Mouse (Mus musculus) heart, embryonic 11.5 days (tissue): ENCODE data around the gene Cox19. TPM values are rescaled to one million over a fixed set of nuclear protein-coding genes. Genes with fewer than 3 reads are reported as not detected.
A peak's percentile ranks its signal among the peaks of the same experiment; 100 is the strongest.

Source experiments
- ATAC-seq: fragments of 200-750 bp; cut with Nextera tagmentation; replicated peaks from 2 replicates; pipeline ENCODE4 v1.8.0; 2017; ENCODE audit warnings: moderate library complexity; ENCODE audit not compliant: insufficient number of reproducible peaks, low FRiP score, low TSS enrichment
- H3K27ac ChIP-seq: fragments of 300-500 bp; sonication (generic); 2 replicates; pipeline ENCODE4 v1.5.1; 2014; ENCODE audit warnings: mild to moderate bottlenecking, low read depth, low read length
- H3K27me3 ChIP-seq: fragments of 300-500 bp; sonication (generic); 2 replicates; pipeline ENCODE4 v1.6.1; 2014; ENCODE audit warnings: mild to moderate bottlenecking, low read length, mixed read lengths; ENCODE audit not compliant: control insufficient read depth, insufficient read depth
- H3K36me3 ChIP-seq: fragments of 300-500 bp; sonication (generic); 2 replicates; pipeline ENCODE4 v1.6.1; 2014; ENCODE audit warnings: mild to moderate bottlenecking, low read length, moderate library complexity, mixed read lengths; ENCODE audit not compliant: control insufficient read depth, insufficient read depth
- H3K4me1 ChIP-seq: fragments of 300-500 bp; sonication (generic); 2 replicates; pipeline ENCODE4 v1.6.1; 2014; ENCODE audit warnings: low read length; ENCODE audit not compliant: control insufficient read depth, insufficient read depth
- H3K4me2 ChIP-seq: fragments of 300-500 bp; sonication (generic); 2 replicates; pipeline ENCODE4 v1.6.1; 2014; ENCODE audit warnings: mild to moderate bottlenecking, moderate library complexity
- H3K4me3 ChIP-seq: fragments of 300-500 bp; sonication (generic); 2 replicates; pipeline ENCODE4 v1.5.1; 2014; ENCODE audit warnings: low read depth, low read length
- H3K9ac ChIP-seq: fragments of 300-500 bp; sonication (generic); 2 replicates; pipeline ENCODE4 v1.6.1; 2014; ENCODE audit warnings: mild to moderate bottlenecking, low read depth, low read length, moderate library complexity
- H3K9me3 ChIP-seq: fragments of 300-500 bp; sonication (generic); replicated peaks from 2 replicates; pipeline ENCODE4 v1.6.1; 2016; ENCODE audit warnings: low read length; ENCODE audit not compliant: control insufficient read depth
- WGBS: fragments of 180-500 bp; shearing (Covaris S2); extraction: QIAGEN DNeasy Blood & Tissue Kit; methylation state at CpG from one replicate; pipeline ENCODE4 v1.1.7; 2014; ENCODE audit not compliant: insufficient replicate concordance; 5-methylcytosine and 5-hydroxymethylcytosine counted together
- polyA plus RNA-seq: library from polyadenylated mRNA; unstranded; fragments of >200 nt; fragmentation: Nextera tagmentation; extraction: Ambion mirVana; gene quantifications from 2 replicates; pipeline ENCODE4 v1.2.1, GENCODE M21; 2014

Gene Cox19
- polyA plus RNA-seq, 1 experiment from 2014 or later = 95.2 TPM

DNA sequence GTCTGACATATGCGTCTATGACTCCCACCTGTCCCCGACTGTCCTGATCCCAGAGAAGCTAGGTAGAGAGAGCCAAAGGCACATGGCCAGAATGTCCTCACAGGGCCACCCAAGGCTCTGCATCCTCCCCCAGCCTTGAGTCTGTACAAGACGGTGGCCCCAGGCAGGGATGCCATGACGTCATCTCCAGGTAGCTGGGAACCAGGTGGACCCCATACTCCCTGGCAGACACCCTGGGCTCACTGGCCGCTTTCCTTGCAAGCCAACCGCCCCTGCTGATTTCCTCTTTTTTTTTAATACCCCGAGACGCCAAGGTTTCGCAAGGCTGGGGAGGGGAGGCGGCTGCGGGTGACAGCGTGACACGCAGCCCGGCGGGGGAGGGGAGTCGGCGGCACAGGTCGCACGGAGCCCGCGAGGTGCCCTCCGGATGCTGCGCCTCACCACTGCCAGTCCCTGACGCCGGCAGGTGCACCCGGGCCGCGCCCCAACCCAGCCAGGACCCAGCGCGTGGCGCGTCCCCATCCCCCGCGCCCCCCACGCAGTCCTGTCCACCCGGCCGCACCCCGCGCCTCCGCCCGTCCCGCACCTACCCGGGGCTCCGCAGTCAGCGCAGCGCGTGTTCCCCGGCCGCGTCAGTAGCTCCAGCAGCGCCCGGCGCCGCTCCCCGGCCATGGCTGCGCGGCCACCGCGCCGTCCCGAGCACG, 26.4 kb downstream of the Cox19 start:
- H3K9me3 ChIP-seq = no peaks in the 10 kb centered on the region
- H3K4me3 ChIP-seq = peak overlapping the region; percentile 61
- H3K27ac ChIP-seq = no peak overlapping the region
- peak overlapping the region; percentile 63 for H3K9ac ChIP-seq
- 0 out of 2 replicates have a peak, but pooled peaks have one; percentile 16 for ATAC-seq
- H3K27me3 ChIP-seq = peaks cover 56% of the 10 kb centered on the region
- 4% methylated on average over 38 of the region's 62 CpGs for WGBS
- peak overlapping the region; percentile 98 for H3K4me2 ChIP-seq
- H3K36me3 ChIP-seq = no peaks in the 10 kb centered on the region
- peaks cover 14% of the 10 kb centered on the region; the same call in 1 of the 2 replicates for H3K4me1 ChIP-seq

- WGBS = 52% methylated on average over 5 of the region's 5 CpGs
- ATAC-seq = no peak
- Histone ChIP-seq H3K36me3 (no peaks in the 10 kb centered on the region), H3K4me3 (peak overlapping the region; percentile 61; the same call in 1 of the 2 replicates), H3K27ac (no peak overlapping the region), H3K9me3 (no peaks in the 10 kb centered on the region), H3K9ac (no peak overlapping the region), H3K4me2 (peak overlapping the region; percentile 98), H3K27me3 (peaks cover 48% of the 10 kb centered on the region), H3K4me1 (peaks cover 14% of the 10 kb centered on the region; the same call in 1 of the 2 replicates)
These were observed 27.1 kb downstream of the Cox19 start for GRCm38 (mm10) chr5:139324045-139324491.

DNA sequence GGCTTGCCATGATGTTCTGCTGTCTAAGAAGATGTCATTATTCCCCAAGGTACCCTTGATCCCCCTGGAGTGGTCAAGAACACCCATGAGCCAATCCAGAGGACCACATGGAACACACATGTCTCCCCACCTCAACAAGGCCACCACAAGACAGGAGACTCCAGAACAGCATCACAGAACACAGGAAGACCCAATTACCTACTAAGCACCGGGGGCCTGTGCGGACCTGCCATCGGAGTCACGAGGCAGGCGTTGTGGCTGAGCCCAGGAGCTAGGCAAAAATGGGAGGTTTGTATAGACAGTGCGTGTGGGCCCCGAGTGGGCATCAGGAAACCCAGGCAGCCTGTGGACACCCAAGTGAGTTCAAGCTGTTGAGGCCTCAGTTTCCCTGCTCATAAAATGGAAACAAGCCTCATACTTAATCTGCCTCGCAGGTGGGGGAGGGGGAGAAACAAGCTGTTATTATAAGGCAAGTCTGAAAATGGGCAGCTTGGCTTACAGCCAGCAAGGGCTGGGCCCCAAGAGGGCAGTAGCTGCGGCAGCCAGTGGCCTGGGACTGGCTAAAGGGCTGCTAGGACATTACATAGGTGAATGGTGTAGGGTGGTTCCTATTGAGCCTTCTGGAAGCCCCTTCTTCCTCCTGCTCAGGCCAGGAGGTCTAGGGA, 27.8 kb downstream of the Cox19 start:
- ATAC-seq = no peak
- 75% methylated on average over 9 of the region's 9 CpGs for WGBS
- Histone ChIP-seq H3K36me3 (no peaks in the 10 kb centered on the region), H3K4me1 (peaks cover 14% of the 10 kb centered on the region; the same call in 1 of the 2 replicates), H3K9me3 (no peaks in the 10 kb centered on the region), H3K27me3 (peaks cover 45% of the 10 kb centered on the region), H3K9ac (no peak overlapping the region), H3K4me3 (no peak overlapping the region), H3K4me2 (no peak overlapping the region), H3K27ac (no peak overlapping the region)

DNA sequence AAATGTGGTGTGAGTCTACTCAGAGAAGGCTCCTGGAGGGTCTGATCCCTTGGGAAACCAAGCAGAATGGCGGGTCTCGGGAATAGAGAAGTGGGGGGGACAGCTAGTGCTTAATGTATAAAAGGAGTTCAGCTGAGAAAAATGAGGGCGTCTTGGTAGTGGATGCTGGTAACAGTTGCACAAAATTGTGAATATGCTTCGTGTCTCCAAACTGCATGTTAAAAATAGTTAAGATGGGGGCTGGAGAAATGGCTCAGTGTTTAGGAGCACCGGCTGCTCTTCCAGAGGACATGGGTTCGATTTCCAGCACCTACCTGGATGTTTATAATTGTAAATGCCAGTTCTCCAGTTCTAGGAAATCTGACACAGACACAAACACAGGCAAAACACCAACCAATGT, 29.9 kb downstream of the Cox19 start:
- H3K9me3 ChIP-seq = no peaks in the 10 kb centered on the region
- no peak overlapping the region for H3K9ac ChIP-seq
- ATAC-seq = no peak
- peaks cover 14% of the 10 kb centered on the region; the same call in 1 of the 2 replicates for H3K4me1 ChIP-seq
- no peak overlapping the region for H3K27ac ChIP-seq
- 76% methylated on average over 6 of the region's 6 CpGs for WGBS
- H3K4me2 ChIP-seq = no peak overlapping the region
- no peaks in the 10 kb centered on the region for H3K36me3 ChIP-seq
- no peak overlapping the region for H3K4me3 ChIP-seq
- peaks cover 32% of the 10 kb centered on the region for H3K27me3 ChIP-seq

- Histone ChIP-seq H3K27me3 (peaks cover 23% of the 10 kb centered on the region), H3K4me1 (peaks cover 12% of the 10 kb centered on the region; the same call in 1 of the 2 replicates), H3K9me3 (no peaks in the 10 kb centered on the region), H3K4me3 (no peak overlapping the region), H3K36me3 (no peaks in the 10 kb centered on the region), H3K9ac (no peak overlapping the region), H3K27ac (no peak overlapping the region), H3K4me2 (no peak overlapping the region)
- WGBS = 75% methylated on average over 7 of the region's 7 CpGs
- no peak for ATAC-seq
These were observed 30.8 kb downstream of the Cox19 start for GRCm38 (mm10) chr5:139320424-139320823.

DNA sequence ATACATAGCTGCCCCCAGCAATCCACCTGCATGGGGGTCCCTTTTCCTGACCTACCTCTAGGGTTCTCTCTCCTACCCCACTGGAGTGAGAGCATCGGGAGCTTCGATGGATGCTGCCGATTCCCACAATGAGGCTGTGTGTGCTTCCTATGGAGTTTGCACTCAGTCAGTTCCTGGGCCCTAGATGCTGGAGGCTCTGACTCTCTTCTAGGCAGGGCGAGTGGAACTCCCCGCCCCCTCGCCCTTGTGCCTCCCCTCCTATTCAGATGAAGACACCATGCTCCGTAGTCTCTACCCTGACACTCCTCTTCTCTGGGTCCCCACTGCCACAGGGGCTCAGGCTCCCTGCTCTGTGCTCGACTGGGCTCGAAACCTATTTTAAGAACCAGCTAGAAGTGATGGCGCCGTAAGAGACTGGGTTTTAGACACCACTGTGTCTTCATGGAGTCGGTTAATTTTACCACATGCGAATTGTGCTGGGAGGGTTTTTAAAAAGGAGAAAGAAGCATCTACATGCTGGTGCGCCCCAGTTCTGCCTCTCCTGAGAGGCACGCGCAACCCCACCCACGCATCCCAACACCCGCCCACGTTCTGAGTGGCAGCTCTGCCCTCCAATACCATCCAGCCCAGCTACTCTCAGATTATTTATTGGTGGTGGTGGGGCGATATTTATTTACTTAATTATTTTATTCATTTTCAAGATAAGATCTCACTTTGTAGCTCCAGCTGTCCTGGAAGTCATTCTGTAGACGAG, 33.3 kb downstream of the Cox19 start:
- ATAC-seq = no peak

DNA sequence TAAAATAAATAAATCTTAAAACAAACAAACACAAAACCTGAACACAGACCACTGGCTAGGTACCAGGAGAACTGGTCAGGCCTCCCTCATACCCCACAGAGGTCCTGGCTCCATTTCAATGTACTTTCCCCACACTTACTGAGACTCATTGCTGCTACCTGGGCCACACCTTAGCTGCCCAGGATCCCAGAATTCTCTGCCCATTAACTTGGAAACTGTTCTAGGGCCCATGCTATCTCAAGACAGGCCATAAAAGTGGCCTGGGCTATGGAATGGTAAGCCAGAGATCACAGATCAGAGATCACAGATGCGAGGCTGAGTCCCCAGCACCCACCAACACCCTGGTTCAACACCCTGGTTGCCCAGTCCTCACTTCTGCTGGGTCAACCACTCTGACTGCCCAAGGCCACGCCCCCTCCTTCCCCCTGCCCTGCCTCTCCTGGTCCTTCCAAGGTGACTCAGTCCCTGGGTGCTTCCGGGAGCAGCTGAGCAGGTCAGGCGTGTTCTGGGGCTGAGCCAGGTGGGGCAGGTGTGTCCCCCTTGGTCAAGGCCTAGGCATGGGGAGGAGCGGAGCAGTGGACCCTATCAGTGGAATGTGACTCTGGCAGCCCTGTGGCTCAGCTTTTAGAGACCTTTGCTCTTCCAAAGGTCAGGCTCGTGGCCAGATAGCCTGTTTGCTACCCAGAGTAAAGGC, 34.1 kb downstream of the Cox19 start:
- H3K4me3 ChIP-seq = no peak overlapping the region
- no peak overlapping the region for H3K9ac ChIP-seq
- no peaks in the 10 kb centered on the region for H3K36me3 ChIP-seq
- no peaks in the 10 kb centered on the region for H3K27me3 ChIP-seq
- H3K4me2 ChIP-seq = no peak overlapping the region
- H3K9me3 ChIP-seq = no peaks in the 10 kb centered on the region
- WGBS = 65% methylated on average over 6 of the region's 6 CpGs
- H3K27ac ChIP-seq = no peak overlapping the region
- no peak; the same call in 1 of the 2 replicates for ATAC-seq
- no peaks in the 10 kb centered on the region for H3K4me1 ChIP-seq

More for the DNA sequence above, 33.3 kb downstream of the Cox19 start:
- no peak overlapping the region for H3K9ac ChIP-seq
- 60% methylated on average over 21 of the region's 21 CpGs for WGBS
- H3K4me3 ChIP-seq = no peak overlapping the region
- H3K27ac ChIP-seq = no peak overlapping the region
- no peaks in the 10 kb centered on the region for H3K4me1 ChIP-seq
- no peaks in the 10 kb centered on the region for H3K36me3 ChIP-seq
- H3K9me3 ChIP-seq = no peaks in the 10 kb centered on the region
- peaks cover under 1% of the 10 kb centered on the region; the same call in 1 of the 2 replicates for H3K27me3 ChIP-seq
- no peak overlapping the region for H3K4me2 ChIP-seq
